Mouse (Mus musculus) stomach, postnatal 0 days (tissue): ENCODE measurements at regions not wholly inside any gene's neighbourhood (a gene's known extent, or its start where the extent isn't known, plus 50 kb on each side); places are given as distances from the start of the nearest gene placed in this dataset.
A peak's percentile ranks its signal among the peaks of the same experiment; 100 is the strongest.

Experiments
- ATAC-seq: fragments of 200-750 bp; cut with Nextera tagmentation; 2 replicates; pipeline ENCODE4 v1.8.0; 2017; ENCODE audit not compliant: low FRiP score, low TSS enrichment
- DNase-seq: peaks from one replicate; pipeline ENCODE4 v3.0.0-alpha.2; 2016; ENCODE audit warnings: low spot score
- H3K27ac ChIP-seq: fragments of 300-500 bp; sonication (generic); replicated peaks from 2 replicates; pipeline ENCODE4 v1.5.1; 2014; ENCODE audit warnings: mild to moderate bottlenecking, control low read depth
- H3K27me3 ChIP-seq: fragments of 300-500 bp; sonication (generic); 2 replicates; pipeline ENCODE4 v1.6.1; 2014; ENCODE audit warnings: low read length; ENCODE audit not compliant: control insufficient read depth, insufficient read depth
- H3K36me3 ChIP-seq: fragments of 300-500 bp; sonication (generic); 2 replicates; pipeline ENCODE4 v1.6.1; 2014; ENCODE audit warnings: low read length, mixed read lengths; ENCODE audit not compliant: control insufficient read depth, insufficient read depth
- H3K4me1 ChIP-seq: fragments of 300-500 bp; sonication (generic); replicated peaks from 2 replicates; pipeline ENCODE4 v1.6.1; 2014; ENCODE audit warnings: antibody characterized with exemption; ENCODE audit not compliant: control insufficient read depth, insufficient read depth
- H3K4me2 ChIP-seq: fragments of 300-500 bp; sonication (generic); replicated peaks from 2 replicates; pipeline ENCODE4 v1.6.1; 2014; ENCODE audit warnings: low read depth, mild to moderate bottlenecking, control low read depth, moderate library complexity
- H3K4me3 ChIP-seq: fragments of 300-500 bp; sonication (generic); 2 replicates; pipeline ENCODE4 v1.5.1; 2014; ENCODE audit warnings: low read depth, low read length, control low read depth
- H3K9ac ChIP-seq: fragments of 300-500 bp; sonication (generic); 2 replicates; pipeline ENCODE4 v1.6.1; 2014; ENCODE audit warnings: mild to moderate bottlenecking, low read length, control low read depth, mixed read lengths
- H3K9me3 ChIP-seq: fragments of 300-500 bp; sonication (generic); 2 replicates; pipeline ENCODE4 v1.6.1; 2016; ENCODE audit warnings: low read length; ENCODE audit not compliant: control insufficient read depth
- CTCF ChIP-seq: IDR thresholded peaks from 2 replicates; pipeline ENCODE4 v1.5.1; 2016; ENCODE audit warnings: antibody characterized with exemption, low read depth, mild to moderate bottlenecking, moderate library complexity
- EP300 ChIP-seq: optimal IDR thresholded peaks from 2 replicates; pipeline ENCODE3; 2016; ENCODE audit warnings: antibody characterized with exemption
- WGBS: fragments of 180-500 bp; shearing (Covaris S2); extraction: QIAGEN DNeasy Blood & Tissue Kit; methylation state at CpG from one replicate; pipeline ENCODE4 v1.1.7; 2014; 5-methylcytosine and 5-hydroxymethylcytosine counted together

GRCm38 (mm10) chr14:120721593-120722461, 189.2 kb upstream of the Ipo5 start:
- no peak overlapping the region for H3K27ac ChIP-seq
- no peak overlapping the region for H3K4me2 ChIP-seq
- no peak overlapping the region for H3K4me3 ChIP-seq
- WGBS: 69% methylated on average over 6 of the region's 6 CpGs
- TF ChIP-seq CTCF (no peak), EP300 (no peak)
- DNase-seq (no peak), ATAC-seq (no peak)
- no peaks in the 10 kb centered on the region for H3K36me3 ChIP-seq
- H3K27me3 ChIP-seq: no peaks in the 10 kb centered on the region
- H3K9me3 ChIP-seq: no peaks in the 10 kb centered on the region
- H3K9ac ChIP-seq: no peak overlapping the region
- no peaks in the 10 kb centered on the region for H3K4me1 ChIP-seq

- H3K4me2 ChIP-seq: no peak overlapping the region
- no peak overlapping the region for H3K4me3 ChIP-seq
- no peaks in the 10 kb centered on the region for H3K27me3 ChIP-seq
- no peak overlapping the region for H3K9ac ChIP-seq
- H3K4me1 ChIP-seq: no peaks in the 10 kb centered on the region
- no peak for DNase-seq
- no peaks in the 10 kb centered on the region for H3K9me3 ChIP-seq
- no peak for TF ChIP-seq CTCF
- TF ChIP-seq EP300: no peak
- H3K27ac ChIP-seq: no peak overlapping the region
- 47% methylated on average over 6 of the region's 6 CpGs for WGBS
- ATAC-seq: no peak
- no peaks in the 10 kb centered on the region for H3K36me3 ChIP-seq
These were observed 188.4 kb upstream of the Ipo5 start for GRCm38 (mm10) chr14:120722546-120723112.

GRCm38 (mm10) chr14:120728107-120728506, 182.9 kb upstream of the Ipo5 start:
- WGBS: 82% methylated on average over 10 of the region's 10 CpGs
- no peaks in the 10 kb centered on the region for H3K4me1 ChIP-seq
- ATAC-seq: no peak

GRCm38 (mm10) chr14:120730226-120730625, 180.8 kb upstream of the Ipo5 start:
- Histone ChIP-seq H3K9ac (no peak overlapping the region), H3K9me3 (no peaks in the 10 kb centered on the region), H3K27me3 (no peaks in the 10 kb centered on the region), H3K4me1 (no peaks in the 10 kb centered on the region), H3K27ac (no peak overlapping the region), H3K4me3 (no peak overlapping the region), H3K36me3 (no peaks in the 10 kb centered on the region), H3K4me2 (no peak overlapping the region)
- TF ChIP-seq CTCF: no peak
- TF ChIP-seq EP300: no peak
- 20% methylated on average over 3 of the region's 3 CpGs for WGBS
- no peak for ATAC-seq
- DNase-seq: no peak

More at GRCm38 (mm10) chr14:120728107-120728506, 182.9 kb upstream of the Ipo5 start:
- Histone ChIP-seq H3K27me3 (no peaks in the 10 kb centered on the region), H3K4me3 (no peak overlapping the region), H3K27ac (no peak overlapping the region), H3K4me2 (no peak overlapping the region), H3K9me3 (no peaks in the 10 kb centered on the region), H3K36me3 (no peaks in the 10 kb centered on the region), H3K9ac (no peak overlapping the region)
- no peak for TF ChIP-seq EP300
- TF ChIP-seq CTCF: no peak
- no peak for DNase-seq

- WGBS: 40% methylated on average over 7 of the region's 7 CpGs
- TF ChIP-seq CTCF (no peak), EP300 (no peak)
- Histone ChIP-seq H3K36me3 (no peaks in the 10 kb centered on the region), H3K27ac (no peak overlapping the region), H3K9me3 (no peaks in the 10 kb centered on the region), H3K9ac (no peak overlapping the region), H3K4me1 (no peaks in the 10 kb centered on the region), H3K4me2 (no peak overlapping the region), H3K4me3 (no peak overlapping the region), H3K27me3 (no peaks in the 10 kb centered on the region)
- ATAC-seq (no peak), DNase-seq (peak; percentile 23)
These were observed 179.2 kb upstream of the Ipo5 start for GRCm38 (mm10) chr14:120731679-120732281.
